18 mouse cellular contexts compared by ENCODE assay signal in genomic region chr9:49425585-49425984, GRCm38 (mm10). TPM values are rescaled to one million over a fixed set of nuclear protein-coding genes. Genes with fewer than 3 reads are reported as not detected.
"Had no signal": no experiment of that assay in that cellular context is flagged by ENCODE, and none has a peak within 500 bp of the region (broad histone marks: within the 10 kb centered on the region; RNA-seq: fewer than 3 reads in every experiment).

No protein-coding gene starts in this region.

- H3K36me3 ChIP-seq: neural tube, embryonic 13.5 days; neural tube, embryonic 15.5 days; stomach, embryonic 15.5 days had no signal

- H3K27me3 ChIP-seq: neural tube, embryonic 13.5 days; neural tube, embryonic 15.5 days; stomach, embryonic 15.5 days had no signal

- H3K9me3 ChIP-seq: neural tube, embryonic 13.5 days; neural tube, embryonic 15.5 days; stomach, embryonic 15.5 days had no signal

- H3K4me2 ChIP-seq: neural tube, embryonic 13.5 days; neural tube, embryonic 15.5 days; stomach, embryonic 15.5 days had no signal

- DNase-seq: retina, postnatal 1 day; right cerebral cortex, adult 18-20 months; right cerebral cortex, postnatal 14 days; right cerebral cortex, postnatal 25 days; right cerebral cortex, postnatal 4 days; spleen, adult 18-20 months; thymus, adult 18-20 months; thymus, adult 2 months; thymus, postnatal 14 days; thymus, postnatal 25 days; thymus, postnatal 36 days; thymus, postnatal 4 days had no signal

- H3K9ac ChIP-seq: neural tube, embryonic 13.5 days; neural tube, embryonic 15.5 days; stomach, embryonic 15.5 days had no signal

- H3K4me1 ChIP-seq: stomach, embryonic 15.5 days had no signal

- H3K27ac ChIP-seq: neural tube, embryonic 13.5 days; neural tube, embryonic 15.5 days; stomach, embryonic 15.5 days; stomach, postnatal 0 days had no signal

- H3K4me3 ChIP-seq: neural tube, embryonic 13.5 days; neural tube, embryonic 15.5 days; stomach, embryonic 15.5 days had no signal

RNA-seq across cellular contexts. Expression of gene Ankk1, which starts 1.2 kb away (rescaled TPM):
- polyA plus RNA-seq: neural tube, embryonic 13.5 days; neural tube, embryonic 15.5 days; small intestine, adult 2 months; spleen, adult 2 months had no signal
